Mouse (Mus musculus) thymus, postnatal 10 days (tissue): ENCODE data around the gene Exoc3l4.

ENCODE experiments used
- DNase-seq, 2 experiments: peaks; one replicate each; pipeline ENCODE4 v3.0.0; 2021; ENCODE audit warnings: low spot score in 2 of 2

Exoc3l4 gene

GRCm38 (mm10) chr12:111450359-111450758 is 33.5 kb downstream of the Exoc3l4 start:
- no peak for DNase-seq

DNA sequence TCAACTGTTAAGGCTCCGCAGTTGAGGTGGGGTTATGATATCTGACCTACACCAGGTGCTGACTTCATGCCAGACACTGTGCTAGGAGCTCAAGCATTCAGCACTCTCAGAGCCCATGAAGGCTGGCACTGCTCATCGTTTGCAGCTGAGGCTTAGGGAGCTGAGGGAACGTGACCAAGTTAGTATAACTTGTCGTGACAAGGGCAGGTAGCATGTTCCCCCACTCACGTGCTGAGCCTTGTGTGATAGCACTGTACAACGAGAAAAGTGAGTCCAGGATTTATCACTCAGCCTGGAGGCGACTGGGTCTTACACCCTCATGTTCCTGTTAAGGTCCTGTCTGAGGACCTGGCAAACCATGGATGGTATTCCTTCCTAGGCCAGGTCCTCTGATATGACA is 34.7 kb downstream of the Exoc3l4 start:
- no peak for DNase-seq

DNA sequence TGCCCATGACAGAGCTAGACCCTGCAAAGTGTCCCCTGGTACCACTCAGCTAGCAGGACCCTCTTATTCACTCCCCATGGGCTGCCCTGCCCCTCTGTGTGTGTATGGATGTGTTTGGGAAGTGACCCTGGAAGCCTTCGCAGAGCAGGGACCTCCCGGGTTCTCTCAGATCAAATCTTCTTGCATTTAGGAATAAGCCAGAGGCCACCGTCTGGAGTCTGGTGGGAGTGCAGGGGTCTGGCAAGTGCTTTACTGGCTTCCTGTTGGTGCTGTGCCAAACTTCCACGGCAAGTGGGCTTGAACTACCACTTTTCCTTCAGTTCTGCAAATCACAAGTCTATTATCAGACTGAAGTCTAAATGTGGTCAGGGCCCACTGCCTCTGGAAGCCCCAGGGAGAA is 37.2 kb downstream of the Exoc3l4 start:
- DNase-seq, result no peak

DNA sequence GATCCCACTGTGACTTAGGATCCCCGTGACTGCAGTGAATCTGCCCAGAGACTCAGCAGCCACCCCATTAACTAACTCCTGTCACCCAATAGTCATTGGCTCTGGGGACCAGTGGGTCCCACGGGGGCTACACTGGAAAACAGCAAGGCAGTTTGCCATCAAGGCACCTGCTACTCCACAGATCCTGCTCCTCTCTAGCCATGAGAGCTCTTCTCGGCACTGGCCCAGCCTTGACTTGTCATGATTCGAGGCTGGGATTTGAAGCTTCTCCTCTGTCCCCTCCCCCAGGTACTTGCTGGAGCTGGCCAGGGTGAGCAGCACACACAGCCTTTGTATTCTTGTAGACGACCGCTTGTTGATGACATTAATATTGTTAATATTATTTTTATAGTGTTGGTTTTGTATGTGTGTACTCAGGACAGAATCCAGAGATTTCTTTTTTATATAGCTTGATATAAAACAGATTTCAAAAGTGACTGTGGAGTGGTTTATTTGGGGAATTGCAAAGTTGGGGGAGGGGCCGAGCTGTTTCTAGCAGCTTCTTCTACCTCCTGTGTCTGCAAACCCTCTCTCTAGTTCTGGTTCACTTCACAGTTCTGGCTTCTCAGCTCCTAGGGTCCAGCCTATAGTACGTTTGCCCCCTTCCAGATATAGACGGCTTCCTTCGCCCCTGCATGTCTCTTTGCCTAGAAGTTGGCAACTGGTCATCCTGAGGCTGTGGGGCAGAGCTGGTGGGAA is 37.9 kb downstream of the Exoc3l4 start:
- DNase-seq, result no peak

DNA sequence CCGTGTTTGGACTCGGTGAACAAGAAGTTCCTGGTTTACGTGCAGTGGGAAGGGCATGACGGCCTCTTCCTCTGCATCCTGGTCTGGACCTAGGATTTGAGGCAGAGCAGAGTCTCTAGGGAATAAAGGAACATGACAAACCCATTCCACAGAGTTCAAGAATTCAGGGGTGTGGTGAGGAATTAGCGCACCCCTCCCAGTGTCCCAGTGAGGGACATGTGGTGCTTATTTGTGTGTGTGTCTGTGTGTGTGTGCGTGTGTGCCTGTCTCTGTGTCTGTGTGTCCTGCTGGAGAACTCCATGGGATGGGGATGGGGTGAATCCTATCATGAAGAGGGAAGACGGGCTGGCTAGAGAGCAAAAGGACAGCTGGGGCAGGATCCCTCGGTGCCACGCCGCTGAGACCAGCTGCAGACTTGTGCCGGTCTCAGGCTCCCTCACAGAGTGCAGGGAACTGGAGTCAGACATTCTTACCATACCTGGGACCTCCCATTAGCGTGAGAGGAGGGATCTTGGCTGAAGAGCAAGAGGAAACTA is 38.6 kb downstream of the Exoc3l4 start:
- DNase-seq, result no peak

DNA sequence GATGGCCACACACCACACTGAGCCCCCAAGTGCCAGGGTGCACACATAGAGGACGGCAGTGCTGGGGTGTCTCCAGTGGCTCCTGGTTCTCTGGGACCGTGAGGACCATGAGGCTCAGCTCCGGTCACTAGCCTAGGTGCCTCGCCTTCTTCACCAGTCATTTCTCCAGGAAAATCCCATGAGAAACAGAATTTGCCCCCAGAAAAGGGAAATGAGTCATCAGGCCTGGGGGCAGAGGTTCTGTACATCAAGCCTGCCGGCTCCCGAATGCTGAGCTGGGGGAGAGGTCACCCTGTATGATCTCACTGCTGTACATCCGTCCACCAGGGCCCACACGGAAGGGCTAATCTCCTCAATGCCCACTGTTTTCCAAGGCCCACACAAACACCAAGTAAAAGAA is 39.0 kb downstream of the Exoc3l4 start:
- DNase-seq, result no peak

DNA sequence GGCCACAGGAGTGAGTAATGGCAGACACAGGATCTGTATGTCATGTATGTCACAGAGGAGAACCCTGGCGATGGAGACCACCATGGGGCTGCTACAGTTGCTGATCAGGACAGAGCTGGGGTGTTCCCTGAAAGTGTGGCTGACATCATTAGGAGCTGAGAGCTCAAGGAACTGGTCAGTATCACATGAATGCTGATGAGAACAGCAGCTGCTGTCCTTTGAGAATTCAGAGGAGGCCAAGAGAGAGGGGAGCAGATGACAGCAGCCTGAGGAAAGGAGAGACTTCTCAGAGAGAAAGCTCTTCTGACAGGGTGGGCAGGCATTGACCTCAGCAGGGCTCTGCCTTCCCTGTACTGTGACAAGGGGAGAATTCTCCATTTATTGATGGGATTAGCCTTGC is 40.9 kb downstream of the Exoc3l4 start:
- no peak for DNase-seq

GRCm38 (mm10) chr12:111463570-111463969 is 46.8 kb downstream of the Exoc3l4 start:
- DNase-seq, result no peak

- no peak for DNase-seq
Observed at GRCm38 (mm10) chr12:111466369-111466768, 49.6 kb downstream of the Exoc3l4 start.

- no peak for DNase-seq
Observed at GRCm38 (mm10) chr12:111468206-111468605, 51.4 kb downstream of the Exoc3l4 start.

GRCm38 (mm10) chr12:111469507-111469906 is 52.7 kb downstream of the Exoc3l4 start:
- peak; percentile 34 to 82 for DNase-seq

- DNase-seq, result no peak
Observed at GRCm38 (mm10) chr12:111471119-111471518, 54.3 kb downstream of the Exoc3l4 start.

DNA sequence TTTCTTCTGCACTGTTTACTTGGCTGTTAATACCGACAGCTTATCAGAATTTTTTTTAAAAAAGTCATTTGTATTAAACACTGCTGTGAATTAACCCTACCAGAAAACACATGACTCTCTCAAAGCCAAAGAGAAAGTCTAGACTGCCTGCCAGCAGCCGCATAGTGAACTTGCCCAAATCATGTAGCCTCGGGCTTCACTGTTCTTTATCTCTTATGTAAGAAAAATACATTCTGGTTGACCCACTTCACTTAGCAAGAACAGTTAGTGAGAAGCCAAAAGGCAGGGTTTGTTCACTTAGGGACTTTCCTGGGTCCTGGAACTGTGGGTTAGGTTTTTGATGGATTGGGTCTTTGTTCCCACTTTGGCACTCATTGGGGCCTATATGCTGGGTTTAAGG is 54.9 kb downstream of the Exoc3l4 start:
- no peak for DNase-seq

GRCm38 (mm10) chr12:111472886-111473285 is 56.1 kb downstream of the Exoc3l4 start:
- DNase-seq, result no peak

DNA sequence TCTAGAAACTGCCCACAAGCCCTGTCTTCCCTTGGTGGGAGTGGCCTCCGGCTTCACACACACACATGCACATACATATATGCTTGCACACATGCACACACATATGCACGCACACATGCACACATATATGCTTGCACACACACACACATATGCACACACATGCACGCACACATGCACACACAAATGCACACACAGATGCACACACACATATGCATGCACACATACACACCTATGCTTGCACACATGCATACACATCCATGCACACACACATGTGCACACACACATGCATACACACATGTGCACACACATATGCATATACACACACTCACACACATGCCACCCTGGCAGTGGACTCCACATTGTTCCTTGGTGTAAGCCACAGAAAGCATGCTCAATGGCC is 57.6 kb downstream of the Exoc3l4 start:
- DNase-seq, result no peak

DNA sequence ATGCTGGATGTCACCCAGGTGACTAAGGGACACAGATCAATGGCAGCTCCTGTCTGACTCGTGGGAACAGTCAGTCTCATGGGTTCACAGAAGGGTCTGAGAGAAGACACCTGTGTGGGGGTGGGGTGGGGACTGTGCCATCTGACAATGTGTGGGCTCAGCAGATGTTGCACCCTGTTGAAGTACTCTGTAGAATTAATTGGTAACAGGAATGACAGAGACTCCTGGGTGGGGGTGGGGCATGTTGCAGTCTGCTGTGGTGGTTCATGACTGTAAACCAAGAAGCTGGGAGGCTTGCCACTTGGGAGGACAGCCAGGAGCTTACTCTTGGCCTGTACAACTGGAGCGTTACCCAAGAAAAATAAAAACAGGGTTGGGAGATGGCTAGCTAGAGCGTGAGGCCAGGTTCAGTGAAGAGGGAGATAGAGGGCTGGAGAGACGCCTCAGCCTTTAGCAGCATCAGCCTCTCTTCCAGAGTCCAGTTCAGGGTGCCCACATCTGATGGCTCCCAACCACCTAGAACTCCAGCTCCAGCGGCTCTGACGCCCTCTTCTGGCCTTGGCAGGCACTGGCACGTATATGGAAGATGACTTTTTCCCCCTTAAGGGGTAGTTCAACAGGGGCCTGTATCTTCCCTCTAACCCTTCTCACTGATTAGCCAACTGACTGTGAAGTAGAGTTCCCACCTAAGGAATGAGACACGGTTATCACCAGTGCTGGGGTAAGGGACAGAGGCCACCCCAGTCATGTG is 58.3 kb downstream of the Exoc3l4 start:
- DNase-seq, result peak; percentile 69 to 74

GRCm38 (mm10) chr12:111478924-111479323 is 62.1 kb downstream of the Exoc3l4 start:
- DNase-seq, result no peak

DNA sequence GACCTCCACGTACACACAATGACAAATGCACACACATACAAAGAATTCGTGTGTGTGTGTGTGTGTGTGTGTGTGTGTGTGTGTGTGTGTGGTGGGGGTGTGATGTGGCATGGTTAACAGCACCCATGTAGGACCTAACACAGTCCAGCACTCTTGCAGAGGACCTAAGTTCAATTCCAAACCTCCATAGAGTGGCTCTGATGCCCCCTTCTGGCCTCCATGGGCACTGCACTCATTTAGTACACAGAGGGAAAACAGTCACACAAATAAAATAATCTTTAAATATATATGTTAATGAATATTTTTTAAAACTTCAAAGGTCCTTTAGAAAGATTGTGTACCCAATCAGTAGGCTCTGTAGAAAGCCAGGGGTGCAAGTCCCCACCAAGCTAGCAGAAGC is 63.1 kb downstream of the Exoc3l4 start:
- DNase-seq, result peak in 1 of 2 experiments; percentile 51
